Mouse (Mus musculus) CD4-positive helper T cell, adult 2 months (primary cell): ENCODE data around the gene Ugt1a6a.

Experiments used
- DNase-seq: peaks from one replicate; pipeline ENCODE4 v3.0.0-alpha.2; 2012; ENCODE audit warnings: low read depth, missing footprints, low spot score

Gene Ugt1a6a

DNA sequence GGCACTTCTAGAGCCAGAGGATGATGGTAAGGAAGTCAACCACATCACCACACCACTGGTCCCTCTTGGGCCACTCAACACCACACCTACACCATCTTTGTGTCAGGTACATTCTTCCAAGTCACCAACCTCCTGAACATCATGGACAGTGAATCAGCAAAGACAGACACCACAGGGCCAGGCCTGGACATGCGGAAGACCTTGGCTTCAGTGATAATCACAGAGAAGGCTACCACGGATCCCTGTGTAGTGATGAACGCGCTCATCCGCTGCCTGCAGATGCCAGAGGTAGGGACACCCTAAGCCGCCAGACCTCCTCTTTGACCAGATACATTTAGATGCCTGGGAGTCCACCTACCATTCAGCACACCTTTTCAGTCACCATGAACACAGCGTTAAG, 93.5 kb downstream of the Ugt1a6a start:
- no peak for DNase-seq

DNA sequence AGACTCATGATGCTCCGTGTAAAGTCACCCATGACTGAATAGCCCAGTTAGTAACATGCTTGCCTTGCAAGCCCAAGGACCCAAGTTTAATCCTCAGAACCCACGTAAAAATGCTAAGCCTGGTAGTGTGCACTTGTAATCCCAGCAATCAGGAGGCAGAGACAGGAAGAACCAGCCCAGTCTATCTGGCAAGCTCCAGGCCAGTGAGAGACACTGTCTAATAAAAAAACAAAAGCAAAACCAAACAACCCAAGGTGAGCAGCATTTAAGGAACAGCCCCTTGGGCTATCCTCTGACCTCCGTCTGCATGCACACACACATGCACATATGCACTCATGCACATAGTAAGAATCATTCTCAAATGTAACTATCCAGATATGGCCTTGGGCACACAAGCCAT, 95.0 kb downstream of the Ugt1a6a start:
- no peak for DNase-seq

DNA sequence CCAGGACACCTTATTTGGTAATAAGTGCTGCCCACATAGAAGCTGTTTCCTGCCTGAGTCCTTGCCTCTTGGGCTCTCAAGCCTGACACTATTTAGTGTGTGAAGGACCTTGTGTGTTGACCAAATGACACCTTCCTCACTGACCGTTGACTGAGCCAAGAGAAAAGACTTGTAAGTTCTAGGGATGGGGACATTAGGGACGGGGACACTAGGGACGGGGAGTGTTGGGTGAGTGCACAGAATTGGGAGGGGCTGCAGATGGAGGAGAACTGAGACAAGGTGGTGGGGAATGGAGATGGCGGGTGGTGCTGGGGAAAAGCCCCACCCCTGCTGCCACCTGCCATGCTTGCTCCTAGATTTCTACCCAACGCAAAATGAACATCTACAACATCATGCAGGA, 95.4 kb downstream of the Ugt1a6a start:
- DNase-seq, result no peak

DNA sequence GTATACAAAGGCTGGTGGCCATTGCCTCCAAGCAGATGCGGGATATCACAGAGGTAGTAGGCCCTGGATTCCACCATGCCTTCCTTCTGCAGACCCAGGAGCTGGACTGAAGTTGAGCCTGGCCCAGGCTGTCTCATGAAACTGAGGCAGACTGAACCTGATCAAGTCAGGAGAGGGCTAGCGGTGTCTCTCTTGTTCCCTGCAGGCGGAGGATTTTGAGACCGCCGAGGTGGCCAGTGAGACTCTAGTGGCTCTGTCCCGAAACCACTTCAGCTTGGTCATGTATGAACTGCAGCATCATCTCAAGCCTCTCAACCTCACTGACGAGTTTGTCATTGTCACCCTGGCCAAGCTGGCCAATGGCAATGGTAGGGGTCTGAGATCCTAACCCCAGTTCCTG, 95.8 kb downstream of the Ugt1a6a start:
- DNase-seq, result no peak

DNA sequence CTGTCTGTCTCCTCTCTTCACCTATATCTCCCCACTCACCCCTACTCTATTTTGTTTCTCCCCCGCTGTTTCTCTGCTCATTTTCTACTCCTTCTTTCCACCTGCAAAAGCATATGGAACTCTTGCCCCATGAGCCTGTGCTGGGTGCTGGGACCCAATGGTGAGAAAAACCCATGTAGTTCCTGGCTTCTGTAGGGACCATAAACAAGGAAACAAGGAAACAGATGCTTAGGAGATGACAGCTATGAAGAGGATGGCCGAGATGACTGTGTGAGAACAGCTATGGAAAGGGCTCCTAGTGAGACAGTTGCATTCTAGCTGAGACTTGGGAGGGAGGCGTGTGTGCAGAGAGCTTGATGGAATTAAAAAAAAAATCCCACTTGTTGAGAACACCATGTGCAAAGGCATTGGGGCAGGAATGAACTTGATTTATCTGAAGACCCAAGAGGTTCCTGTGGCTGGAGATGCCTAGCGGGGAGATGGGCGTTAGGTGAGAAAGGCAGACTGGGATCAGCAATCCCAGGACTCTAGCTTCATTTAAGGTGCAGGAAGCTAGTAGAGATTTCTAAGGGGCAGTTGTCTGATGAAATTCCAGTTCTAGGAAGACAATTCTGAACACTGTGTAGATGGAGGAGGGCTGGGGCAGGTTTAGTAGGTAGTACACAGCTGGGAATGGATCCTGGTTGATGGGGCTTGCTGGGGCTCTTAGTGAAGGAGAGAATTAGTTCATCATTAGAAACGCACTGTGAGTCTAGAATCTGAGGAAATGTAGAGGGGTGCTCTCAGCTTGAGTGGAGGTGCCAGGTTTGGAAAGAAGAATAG, 96.6 kb downstream of the Ugt1a6a start:
- no peak for DNase-seq

DNA sequence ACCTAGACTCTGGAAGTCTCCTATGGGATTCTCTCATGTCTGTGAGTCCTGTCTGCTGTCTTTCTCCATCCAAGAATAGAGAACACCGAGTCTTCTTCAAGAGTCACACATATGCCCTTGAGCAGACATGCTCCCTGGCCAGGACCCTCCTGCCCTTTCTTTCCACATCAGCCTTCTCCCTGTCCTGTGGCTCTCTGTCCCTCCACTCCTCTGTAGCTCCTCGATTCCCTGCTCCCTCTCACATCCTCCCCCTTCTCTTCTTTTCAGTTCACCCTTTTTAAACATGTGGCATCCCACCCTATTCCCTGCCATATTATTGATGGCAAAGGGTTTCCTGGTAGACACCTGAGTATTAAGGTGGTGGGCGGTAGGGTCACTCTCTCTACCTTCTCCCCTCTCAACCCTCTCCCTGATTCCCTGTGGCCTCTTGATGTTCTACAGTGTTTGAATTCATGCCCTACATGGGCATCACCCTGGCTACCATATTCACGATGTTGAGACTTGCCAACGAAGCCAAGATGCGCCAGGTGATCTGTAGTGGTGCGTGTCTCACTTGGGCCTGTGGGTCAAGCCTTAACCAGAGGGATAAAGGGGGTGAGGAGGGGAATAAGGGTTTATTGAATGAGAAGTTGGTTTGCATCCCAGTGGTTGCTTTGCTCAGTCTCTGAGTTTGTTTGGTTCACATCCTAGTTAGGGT, 97.3 kb downstream of the Ugt1a6a start:
- DNase-seq, result no peak

DNA sequence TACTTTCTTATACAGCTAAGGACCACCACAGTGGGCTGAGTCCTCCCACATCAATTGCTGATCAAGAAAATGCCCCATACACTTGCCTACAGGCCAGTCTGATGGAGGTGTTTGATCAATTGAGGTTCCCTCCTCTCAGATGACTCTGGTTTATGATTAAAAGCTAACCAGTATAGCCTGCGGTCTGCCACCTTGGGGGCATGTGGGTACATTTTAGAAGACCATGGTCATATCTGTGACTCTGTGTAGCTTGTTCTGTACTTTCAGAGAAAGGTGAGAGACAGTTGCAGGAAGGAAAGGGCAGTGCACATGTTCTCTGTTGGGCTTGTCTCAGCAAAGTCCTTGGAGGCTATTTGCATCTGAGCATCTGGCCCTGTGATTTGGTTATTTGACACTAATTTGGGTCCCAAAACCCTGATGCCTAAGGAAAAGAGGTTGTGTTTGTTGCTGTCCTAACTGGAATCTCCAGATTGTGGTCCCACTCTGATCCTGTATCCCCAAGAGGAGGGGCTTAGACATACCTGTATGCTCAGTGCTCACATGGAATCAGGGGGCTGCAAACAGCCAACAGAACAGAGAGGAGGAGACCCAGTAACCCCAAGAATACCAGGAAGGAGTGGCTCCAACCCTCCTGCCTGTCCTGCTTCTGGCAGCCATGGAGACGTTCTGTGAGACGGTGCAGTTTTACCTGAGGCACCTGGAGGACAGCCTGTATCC, 98.2 kb downstream of the Ugt1a6a start:
- no peak for DNase-seq

DNA sequence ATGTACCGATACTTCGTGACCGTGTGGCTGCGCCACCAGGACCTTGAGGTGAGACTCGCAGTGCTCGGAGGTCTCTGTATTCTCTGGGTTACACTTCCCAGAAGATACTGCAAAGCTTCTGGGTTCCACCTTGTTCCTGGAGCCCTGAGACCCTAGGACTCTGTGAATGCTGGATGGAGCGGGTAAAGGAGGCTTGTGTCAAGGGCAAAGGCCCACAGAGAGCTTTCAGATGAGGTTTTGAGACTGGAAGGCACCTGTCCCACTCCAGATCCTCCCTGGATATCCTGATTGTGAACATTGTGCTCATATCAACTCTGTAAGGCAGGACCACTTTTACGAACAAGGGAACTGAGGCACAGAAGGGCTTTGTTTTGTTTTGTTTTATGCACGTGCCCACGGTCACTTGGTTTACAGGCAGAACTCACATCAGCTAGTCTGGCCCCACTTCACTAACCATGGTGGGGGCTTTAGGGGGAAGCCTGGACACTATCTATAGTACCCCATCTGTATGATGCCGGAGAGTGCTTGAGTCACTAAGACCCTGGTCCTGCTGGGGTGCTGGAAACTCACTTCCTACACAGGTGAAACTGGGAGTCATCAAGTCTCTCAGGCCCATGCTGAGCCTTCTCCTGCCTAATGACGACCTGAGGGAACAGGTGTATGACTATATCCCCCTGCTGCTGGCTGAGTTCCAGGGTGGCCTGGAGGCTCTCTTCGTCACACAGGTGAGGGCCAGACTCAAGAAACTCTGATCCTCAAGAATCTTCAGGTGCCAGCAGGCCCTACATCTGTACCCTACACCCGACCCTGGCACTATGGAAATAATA, 99.0 kb downstream of the Ugt1a6a start:
- DNase-seq, result no peak

DNA sequence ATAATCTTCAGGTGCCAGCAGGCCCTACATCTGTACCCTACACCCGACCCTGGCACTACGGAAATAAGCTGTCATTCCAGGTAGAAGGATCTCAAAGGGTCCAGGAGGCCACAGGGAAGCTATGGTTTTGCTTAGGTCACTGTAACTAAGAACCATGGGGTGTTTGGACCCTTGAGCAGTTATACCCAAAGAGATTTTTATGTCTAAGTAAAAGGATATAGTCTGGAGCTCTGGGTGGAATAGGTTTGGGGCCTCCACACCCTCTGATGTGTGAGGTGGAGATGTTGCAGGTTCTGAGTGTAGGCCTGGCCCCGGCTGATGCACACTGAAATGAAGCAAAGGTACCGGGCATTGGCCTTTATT, 99.6 kb downstream of the Ugt1a6a start:
- no peak for DNase-seq

DNA sequence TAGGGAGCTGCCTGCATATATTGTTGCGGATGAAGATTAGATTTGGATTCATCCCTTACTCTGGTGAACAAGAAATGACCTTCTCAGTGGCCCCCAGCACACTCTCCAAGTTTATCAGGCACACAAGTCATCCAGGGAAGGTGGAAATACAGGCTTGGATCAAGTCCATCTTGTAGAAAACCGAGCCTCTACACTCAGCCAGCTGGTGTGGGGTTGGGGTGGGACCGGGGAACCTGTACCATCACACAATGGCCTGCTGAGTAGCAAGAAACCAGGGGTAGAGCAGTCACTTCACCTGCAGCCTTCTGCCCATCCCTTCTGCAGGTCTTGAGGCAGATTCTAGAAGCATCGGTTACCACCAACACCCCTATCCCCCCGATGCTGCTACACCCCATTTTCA, 100.0 kb downstream of the Ugt1a6a start:
- DNase-seq, result no peak

DNA sequence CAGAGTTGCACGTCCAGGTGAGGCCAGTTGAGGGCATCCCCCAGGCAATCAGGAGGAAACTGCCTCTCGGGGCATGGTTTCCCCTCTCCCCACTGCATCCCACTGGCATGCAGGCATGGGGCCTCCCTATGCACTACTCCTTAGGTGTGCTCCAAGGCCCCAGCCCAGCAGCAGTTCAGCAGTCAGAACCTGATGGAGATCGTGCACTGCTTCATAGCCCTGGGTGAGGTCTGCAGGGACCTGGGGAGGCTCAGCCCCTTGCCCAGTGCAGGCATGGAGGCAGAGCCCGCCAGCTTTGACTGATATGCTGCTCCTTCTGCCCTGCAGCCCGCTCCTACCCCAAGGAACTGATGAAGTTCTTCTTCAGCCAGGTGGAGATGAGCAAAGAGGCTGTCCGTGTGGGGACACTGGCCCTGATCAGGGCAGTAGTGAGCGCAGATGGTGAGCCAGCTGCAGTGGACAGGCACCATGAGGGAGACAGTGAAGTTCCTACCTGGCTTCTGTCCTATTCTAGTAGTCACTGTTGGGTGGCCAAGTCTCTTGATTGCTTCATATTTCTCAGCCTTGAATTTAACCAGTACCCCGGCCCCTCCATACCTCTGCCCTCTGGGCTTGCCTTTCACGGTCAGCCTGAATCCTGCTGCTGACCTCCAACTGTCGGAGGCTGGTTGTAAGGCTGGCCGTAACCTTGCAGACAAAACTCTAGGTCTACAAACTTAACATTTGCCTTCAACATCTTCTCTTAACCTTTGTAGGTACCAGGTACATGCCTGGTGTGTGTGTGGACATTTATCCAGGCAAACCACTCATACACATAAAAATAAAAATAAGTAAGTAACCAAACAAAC, 100.7 kb downstream of the Ugt1a6a start:
- no peak for DNase-seq

DNA sequence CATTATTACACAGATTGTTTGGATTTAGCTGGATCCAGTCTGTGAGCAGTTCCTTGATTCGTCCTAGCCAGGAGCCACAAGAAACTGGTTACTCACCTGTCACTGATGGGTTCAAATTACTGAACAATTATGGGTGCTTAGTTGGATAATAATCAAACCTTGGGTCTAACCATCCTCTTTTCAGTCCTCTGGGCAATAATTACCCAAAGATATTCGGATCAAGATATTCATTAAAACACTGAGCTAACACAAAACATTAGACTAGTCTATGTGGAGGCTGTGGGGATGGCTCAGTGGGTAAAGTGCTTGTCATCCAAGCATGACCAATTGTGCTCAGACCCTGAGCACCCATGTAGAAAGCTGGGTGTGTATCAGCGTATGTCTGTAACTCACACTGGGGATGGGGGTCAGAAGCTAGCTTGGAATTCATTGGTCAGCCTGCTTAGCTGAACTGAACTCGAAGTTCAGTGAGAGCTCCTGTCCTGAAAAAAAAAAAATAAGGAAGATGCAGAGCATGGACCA, 101.3 kb downstream of the Ugt1a6a start:
- no peak for DNase-seq

DNA sequence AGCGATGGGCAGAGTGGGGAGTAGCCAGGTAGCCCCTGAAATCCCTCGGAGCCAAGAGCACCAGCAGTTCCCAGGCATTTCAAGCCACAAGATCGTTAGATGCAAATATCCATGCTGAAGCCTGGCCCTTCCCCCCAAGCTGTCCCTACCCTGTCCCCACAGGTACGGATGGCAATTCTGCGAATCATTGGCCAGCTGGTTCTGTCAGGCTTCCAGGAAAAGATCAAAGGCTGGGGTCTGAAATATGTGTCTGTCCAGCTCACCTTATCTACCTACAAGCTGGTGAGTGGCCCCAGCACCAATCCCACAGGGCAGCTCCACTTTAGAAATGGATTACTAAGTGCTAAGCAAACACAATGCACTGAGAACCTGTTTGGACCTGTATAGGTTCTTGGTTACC, 102.7 kb downstream of the Ugt1a6a start:
- DNase-seq, result no peak

DNA sequence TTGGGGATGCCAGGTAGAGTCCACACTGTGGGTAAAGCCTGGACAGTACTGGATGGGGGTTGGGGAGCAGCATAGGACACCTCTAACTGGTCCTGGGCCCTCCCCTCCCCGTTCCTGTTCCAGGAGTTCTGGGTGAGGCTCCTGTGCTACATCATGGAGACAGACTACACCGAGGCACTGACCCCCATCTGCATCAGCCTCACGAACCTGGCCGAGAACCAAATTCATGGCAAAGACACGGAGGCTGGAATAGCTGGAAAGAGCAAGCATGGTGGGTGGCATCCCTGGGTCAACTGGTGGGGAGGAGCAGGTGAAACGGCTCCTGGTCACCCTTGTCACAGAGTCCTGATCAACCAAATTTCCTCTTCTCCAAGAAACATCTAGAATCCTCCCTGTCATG, 104.2 kb downstream of the Ugt1a6a start:
- no peak for DNase-seq

DNA sequence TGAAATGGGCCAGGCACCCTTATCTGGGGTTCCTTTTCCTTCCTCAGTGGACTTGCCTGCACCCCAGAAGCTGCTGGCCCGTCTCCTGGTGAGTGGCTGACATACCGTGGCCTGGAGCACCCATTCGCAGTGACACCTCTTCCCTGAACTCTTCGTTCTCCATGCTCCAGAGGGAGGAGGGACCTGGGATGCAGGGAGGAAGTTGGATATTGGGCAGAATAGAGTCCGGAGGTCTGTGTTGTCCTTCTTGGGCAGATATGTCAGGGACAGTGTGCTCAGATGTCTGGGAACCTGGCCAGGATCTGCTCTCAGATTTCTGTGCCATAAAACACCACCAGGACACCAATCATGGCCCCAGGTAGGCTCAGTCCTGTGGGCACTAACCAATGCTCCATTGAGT, 105.5 kb downstream of the Ugt1a6a start:
- DNase-seq, result no peak

DNA sequence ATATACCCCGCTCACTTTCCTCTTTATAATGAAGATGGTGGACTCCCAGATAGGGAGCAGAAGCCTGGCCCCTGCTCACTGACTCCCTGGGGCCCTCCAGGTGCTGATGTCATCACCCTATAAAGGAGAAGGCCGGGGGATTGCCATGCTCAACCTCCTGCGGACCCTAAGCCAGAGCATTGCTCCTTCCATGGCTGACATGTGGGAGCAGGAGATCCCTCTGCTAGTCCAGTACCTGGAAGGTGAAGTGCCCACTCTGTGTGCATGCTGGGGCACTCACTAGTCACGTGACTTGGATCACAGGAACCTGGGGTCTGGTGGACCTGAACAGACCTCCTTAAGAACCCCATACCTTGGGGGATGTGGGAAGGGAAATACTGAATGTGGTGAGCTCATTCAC, 106.0 kb downstream of the Ugt1a6a start:
- no peak for DNase-seq

DNA sequence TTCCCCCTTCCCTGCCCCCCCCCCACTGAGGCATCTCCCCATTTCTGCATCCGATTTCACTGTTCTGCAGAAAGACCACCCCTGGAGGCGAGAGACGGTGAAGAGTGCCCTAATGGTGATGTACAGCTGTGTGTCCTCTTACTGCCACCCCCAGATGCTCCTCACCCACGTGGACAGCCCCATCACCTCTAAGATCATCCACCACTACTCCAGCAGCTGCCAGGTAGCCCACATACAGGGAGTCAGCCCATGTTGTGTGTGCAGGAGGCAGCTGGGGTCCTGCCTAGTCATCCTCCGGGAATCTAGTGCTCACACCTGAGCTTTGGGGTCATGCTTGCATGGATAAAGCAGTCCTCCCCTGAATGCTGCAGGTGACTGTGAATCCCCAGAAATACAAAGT, 109.3 kb downstream of the Ugt1a6a start:
- DNase-seq, result no peak

DNA sequence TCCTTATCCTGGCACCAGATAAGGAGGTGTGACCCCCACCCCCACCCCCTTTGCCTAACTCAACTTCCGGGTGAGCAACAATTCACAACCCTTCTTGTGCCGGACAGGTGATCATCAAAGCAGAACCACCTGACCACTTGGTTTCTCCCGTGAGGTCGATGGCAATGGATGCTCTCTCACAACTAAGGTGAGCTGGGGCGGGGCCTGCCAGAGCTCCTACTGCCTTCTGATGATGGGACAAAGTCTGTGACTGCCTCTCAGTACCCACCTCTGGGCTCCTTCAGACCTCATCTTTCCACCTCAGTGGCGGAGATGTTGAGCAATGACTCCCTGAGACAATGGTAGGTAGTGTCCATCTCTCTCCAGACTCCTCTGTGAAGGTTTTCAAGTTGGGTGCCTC, 111.3 kb downstream of the Ugt1a6a start:
- no peak for DNase-seq

DNA sequence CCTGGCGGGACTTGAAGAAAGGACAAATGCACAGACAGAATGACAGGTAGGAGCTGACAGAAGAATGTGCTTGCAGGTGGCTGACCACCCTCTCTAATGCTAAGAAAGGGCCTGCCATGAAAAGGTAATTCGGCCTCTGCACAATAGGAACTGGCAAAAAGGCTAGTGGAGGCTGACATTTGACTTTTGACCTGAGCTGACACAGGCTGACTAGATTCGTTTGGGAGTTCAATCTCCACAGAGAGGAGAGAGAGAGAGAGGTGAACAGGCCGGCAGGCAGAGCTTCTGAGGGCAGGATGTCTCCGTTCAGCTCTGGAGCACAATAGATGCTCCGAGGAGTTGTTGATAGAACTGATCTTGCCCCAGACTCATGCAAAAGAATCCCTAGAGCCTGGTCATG, 111.8 kb downstream of the Ugt1a6a start:
- DNase-seq, result no peak

DNA sequence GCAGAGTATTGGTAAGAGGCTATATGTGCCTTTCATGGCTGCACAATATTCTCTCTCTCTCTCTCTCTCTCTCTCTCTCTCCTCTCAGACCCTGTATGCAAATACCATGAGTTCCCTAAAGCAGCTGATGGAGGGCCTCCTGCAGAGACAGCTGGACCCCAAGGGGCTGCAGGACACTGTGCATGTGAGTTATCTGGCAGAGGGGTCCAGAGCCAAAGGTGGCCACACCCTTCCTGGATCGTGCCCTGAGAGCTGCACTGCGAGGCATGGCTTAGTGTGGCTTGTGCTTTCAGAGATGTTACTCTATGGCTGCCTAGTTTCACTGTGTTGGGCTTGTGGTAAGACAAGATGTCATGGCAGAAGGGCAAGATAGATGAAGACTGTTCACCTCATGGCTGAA, 113.1 kb downstream of the Ugt1a6a start:
- no peak for DNase-seq

DNA sequence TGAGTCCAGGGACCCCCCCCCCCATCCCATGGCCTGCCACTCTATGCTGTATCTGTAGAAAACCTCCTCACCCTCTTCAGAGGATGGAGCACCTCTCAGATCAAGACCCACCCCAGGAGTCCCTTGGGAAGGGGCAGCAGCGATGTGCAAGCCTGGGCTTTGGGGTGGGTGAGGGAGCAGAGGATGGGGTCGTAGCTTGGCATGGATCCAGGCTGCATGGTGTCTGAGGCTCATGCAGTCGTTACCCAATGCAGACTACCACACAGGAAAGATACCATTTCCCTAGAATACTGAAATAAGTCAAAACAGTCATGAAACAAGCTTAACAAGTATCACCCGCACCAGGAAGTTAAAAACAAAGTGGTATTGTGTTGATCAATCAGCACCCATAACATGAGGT, 114.0 kb downstream of the Ugt1a6a start:
- DNase-seq, result no peak
